Mouse (Mus musculus) forebrain, embryonic 15.5 days (tissue): ENCODE results near the gene Sesn1. TPM values are rescaled to one million over a fixed set of nuclear protein-coding genes. Genes with fewer than 3 reads are reported as not detected.

Experiments used
- ATAC-seq: fragments of 200-750 bp; cut with Nextera tagmentation; replicated peaks from 2 replicates; pipeline ENCODE4 v1.8.0; 2017; ENCODE audit warnings: mild to moderate bottlenecking, moderate TSS enrichment, moderate library complexity
- H3K27ac ChIP-seq: fragments of 300-500 bp; sonication (generic); replicated peaks from 2 replicates; pipeline ENCODE4 v1.5.1; 2015; ENCODE audit warnings: mild to moderate bottlenecking, inconsistent platforms
- H3K27me3 ChIP-seq: fragments of 300-500 bp; sonication (generic); 2 replicates; pipeline ENCODE4 v1.6.1; 2015; ENCODE audit warnings: inconsistent platforms
- H3K36me3 ChIP-seq: fragments of 300-500 bp; sonication (generic); 2 replicates; pipeline ENCODE4 v1.6.1; 2015; ENCODE audit warnings: mild to moderate bottlenecking, inconsistent platforms
- H3K4me1 ChIP-seq: fragments of 300-500 bp; sonication (generic); 2 replicates; pipeline ENCODE4 v1.6.1; 2015; ENCODE audit warnings: inconsistent platforms
- H3K4me2 ChIP-seq: fragments of 300-500 bp; sonication (generic); replicated peaks from 2 replicates; pipeline ENCODE4 v1.6.1; 2015; ENCODE audit warnings: mild to moderate bottlenecking, inconsistent platforms
- H3K4me3 ChIP-seq: fragments of 300-500 bp; sonication (generic); 2 replicates; pipeline ENCODE4 v1.5.1; 2015; ENCODE audit warnings: mild to moderate bottlenecking, inconsistent platforms
- H3K9ac ChIP-seq: fragments of 300-500 bp; sonication (generic); replicated peaks from 2 replicates; pipeline ENCODE4 v1.6.1; 2015; ENCODE audit warnings: mild to moderate bottlenecking, inconsistent platforms
- H3K9me3 ChIP-seq: fragments of 300-500 bp; sonication (generic); 2 replicates; pipeline ENCODE4 v1.6.1; 2016; ENCODE audit warnings: inconsistent platforms
- WGBS: fragments of 180-500 bp; shearing (Covaris S2); methylation state at CpG from one replicate; pipeline ENCODE4 v1.1.7; 2015; ENCODE audit warnings: mixed read lengths; 5-methylcytosine and 5-hydroxymethylcytosine counted together
- polyA plus RNA-seq: library from polyadenylated mRNA; unstranded; fragments of >200 nt; fragmentation: Nextera tagmentation; extraction: Ambion mirVana; gene quantifications from 2 replicates; pipeline ENCODE4 v1.2.1, GENCODE M21; 2015

The Sesn1 gene
- polyA plus RNA-seq, 1 experiment from 2014 or later, result 55.7 TPM

- Histone ChIP-seq H3K9me3 (no peaks in the 10 kb centered on the region), H3K4me1 (peaks cover 15% of the 10 kb centered on the region; the same call in 1 of the 2 replicates), H3K27ac (no peak overlapping the region), H3K27me3 (no peaks in the 10 kb centered on the region), H3K4me2 (no peak overlapping the region), H3K9ac (no peak overlapping the region), H3K36me3 (no peaks in the 10 kb centered on the region), H3K4me3 (no peak overlapping the region)
- no peak for ATAC-seq
- WGBS, result 39% methylated on average over 4 of the region's 4 CpGs
Measured at GRCm38 (mm10) chr10:41880206-41880605, 70.5 kb downstream of the Sesn1 start.

DNA sequence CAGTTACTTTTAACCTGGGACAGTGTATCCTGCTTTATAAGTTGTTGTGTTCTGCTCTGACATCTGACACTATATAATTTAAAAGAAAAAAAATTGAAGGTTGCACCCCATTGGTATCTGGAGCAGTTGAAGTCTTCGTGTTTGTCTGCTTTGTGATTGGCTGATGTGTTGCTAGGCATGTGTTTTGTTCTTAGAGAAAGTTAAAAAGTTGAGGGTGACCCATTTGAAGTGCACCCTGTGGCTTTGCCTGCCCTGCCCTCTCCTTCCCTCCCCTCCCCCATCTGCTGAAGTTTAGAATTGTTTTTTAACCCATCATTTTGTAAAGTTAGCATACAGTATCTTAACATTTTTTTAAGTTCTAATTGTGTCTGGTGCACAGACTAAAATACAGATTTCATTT, 71.0 kb downstream of the Sesn1 start:
- Histone ChIP-seq H3K4me1 (peaks cover 15% of the 10 kb centered on the region; the same call in 1 of the 2 replicates), H3K4me3 (no peak overlapping the region), H3K9ac (no peak overlapping the region), H3K4me2 (no peak overlapping the region), H3K36me3 (no peaks in the 10 kb centered on the region), H3K27me3 (no peaks in the 10 kb centered on the region), H3K27ac (no peak overlapping the region), H3K9me3 (no peaks in the 10 kb centered on the region)
- ATAC-seq, result no peak
- WGBS, result 8% methylated on average over 1 of the region's 1 CpGs

GRCm38 (mm10) chr10:41881438-41881837, 71.7 kb downstream of the Sesn1 start:
- ATAC-seq, result 0 out of 2 replicates have a peak, but pooled peaks have one; percentile 19
- H3K36me3 ChIP-seq, result no peaks in the 10 kb centered on the region
- no peak overlapping the region for H3K9ac ChIP-seq
- peaks cover 15% of the 10 kb centered on the region; the same call in 1 of the 2 replicates for H3K4me1 ChIP-seq
- H3K4me3 ChIP-seq, result no peak overlapping the region
- H3K27me3 ChIP-seq, result no peaks in the 10 kb centered on the region
- no peaks in the 10 kb centered on the region for H3K9me3 ChIP-seq
- H3K4me2 ChIP-seq, result no peak overlapping the region
- 19% methylated on average over 4 of the region's 4 CpGs for WGBS
- H3K27ac ChIP-seq, result no peak overlapping the region

DNA sequence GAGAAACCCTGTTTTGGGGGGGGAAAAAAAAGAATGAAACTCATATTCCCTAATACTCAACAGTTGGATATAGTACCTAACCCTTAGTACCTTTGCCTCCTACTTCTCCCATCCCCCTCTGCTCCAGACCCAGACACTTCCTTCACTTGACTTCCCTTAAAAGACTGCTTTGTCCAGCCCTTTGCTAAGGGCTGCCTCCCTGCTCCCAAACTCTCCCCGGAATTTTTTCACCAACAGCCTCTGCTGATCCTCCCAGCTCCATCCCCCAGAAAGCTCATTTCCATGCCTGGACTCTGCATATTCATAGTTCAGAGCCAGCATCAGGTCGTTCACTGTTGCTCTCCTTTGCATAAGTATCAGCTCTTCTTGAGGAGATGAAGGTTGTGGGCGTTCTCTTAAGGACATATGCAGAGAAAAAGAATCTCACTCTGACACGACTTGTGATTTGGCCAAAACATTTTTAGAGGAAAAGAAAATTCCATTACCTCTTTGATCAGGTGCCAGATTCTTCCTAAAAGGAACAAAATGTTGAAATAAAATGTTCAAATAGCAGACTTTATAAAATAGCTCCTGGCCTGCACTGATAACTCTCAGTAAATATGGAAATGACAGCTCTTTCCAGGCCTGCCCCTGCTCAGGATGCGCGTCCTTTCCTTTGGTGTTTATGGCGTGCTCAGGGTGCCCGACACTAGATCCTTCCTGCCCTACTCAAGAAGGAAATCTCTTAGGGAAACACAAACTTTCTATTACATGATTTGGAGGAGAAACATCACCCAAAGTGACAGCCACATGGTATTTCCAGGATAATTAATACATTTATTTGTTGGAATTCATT, 74.2 kb downstream of the Sesn1 start:
- ATAC-seq, result no peak
- Histone ChIP-seq H3K36me3 (no peaks in the 10 kb centered on the region), H3K9me3 (no peaks in the 10 kb centered on the region), H3K27me3 (no peaks in the 10 kb centered on the region), H3K4me2 (no peak overlapping the region), H3K9ac (no peak overlapping the region), H3K27ac (no peak overlapping the region; the same call in 1 of the 2 replicates), H3K4me1 (peaks cover 32% of the 10 kb centered on the region), H3K4me3 (no peak overlapping the region)
- 54% methylated on average over 8 of the region's 8 CpGs for WGBS

DNA sequence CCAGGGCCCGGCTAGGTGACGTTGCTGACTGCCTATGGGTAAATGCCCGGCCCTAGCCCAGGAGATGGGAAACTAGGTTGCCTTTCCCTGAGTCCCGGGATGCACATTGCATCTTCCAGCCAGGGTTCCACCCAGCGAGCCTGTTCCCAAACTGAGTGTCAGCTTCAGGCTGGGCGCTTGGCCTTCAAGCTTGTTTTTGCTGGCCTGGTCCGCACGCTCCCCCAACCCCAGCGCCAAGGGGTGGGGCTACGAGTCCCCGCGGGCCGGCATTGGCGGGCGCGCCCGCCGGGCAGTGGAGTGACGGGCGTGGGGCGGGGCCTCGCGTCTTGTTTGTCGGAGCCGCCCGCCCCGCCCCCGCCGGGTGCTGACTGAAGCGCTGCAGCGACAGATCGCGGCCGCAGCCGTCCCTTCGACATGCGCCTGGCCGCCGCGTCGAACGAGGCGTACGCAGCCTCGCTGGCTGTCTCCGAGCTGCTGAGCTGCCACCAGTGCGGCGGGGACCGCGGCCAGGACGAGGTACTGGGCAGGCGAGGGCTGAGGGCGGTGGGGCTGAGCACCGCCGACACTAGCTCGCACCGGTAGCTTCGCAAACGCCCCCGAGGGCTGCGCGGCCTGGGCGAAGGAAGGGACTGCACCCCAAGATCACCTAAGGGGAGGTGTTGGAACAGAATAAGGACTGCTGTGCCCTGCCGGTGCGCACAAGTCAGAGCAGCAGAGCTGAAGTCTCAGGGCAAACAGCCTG, 77.5 kb downstream of the Sesn1 start:
- Histone ChIP-seq H3K4me3 (peak overlapping the region; percentile 73), H3K27ac (peak overlapping the region; percentile 95), H3K9ac (peak overlapping the region; percentile 89), H3K4me2 (peak overlapping the region; percentile 68), H3K4me1 (peaks cover 30% of the 10 kb centered on the region), H3K27me3 (no peaks in the 10 kb centered on the region), H3K36me3 (no peaks in the 10 kb centered on the region), H3K9me3 (no peaks in the 10 kb centered on the region)
- peak; percentile 98 for ATAC-seq
- WGBS, result under 1% methylated on average over 62 of the region's 65 CpGs

DNA sequence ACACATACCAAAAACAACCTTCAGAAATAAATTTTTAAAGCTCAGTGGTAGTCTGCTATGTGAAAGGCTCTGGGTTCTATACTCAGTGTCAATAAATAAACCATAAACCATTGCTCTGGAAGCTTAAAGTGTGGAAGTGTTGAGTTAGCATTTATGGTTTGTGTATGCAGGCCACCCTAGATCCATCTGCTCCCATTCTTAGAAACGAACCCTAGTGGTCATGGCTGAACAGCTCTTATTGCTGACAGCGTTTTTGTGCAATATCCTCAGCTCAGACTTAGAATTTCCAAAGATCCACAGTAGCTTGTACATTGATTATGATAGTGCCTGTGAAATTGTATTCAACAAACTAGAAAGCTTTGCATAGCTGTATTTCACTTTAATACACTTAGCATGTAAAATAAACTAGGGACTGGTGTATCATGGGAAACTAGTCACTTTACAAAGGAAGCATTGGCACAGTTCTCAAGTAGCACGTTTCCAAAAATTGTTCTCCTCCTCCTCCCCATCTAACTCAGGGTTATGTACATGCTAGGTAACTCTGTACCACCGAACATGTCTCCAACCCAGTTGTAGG, 78.7 kb downstream of the Sesn1 start:
- H3K27ac ChIP-seq, result no peak overlapping the region
- 0 out of 2 replicates have a peak overlapping the region, but pooled peaks have one; percentile 89 for H3K9ac ChIP-seq
- 38% methylated on average over 4 of the region's 4 CpGs for WGBS
- H3K27me3 ChIP-seq, result no peaks in the 10 kb centered on the region
- H3K4me2 ChIP-seq, result peak overlapping the region; percentile 68
- H3K36me3 ChIP-seq, result no peaks in the 10 kb centered on the region
- peaks cover 33% of the 10 kb centered on the region for H3K4me1 ChIP-seq
- H3K4me3 ChIP-seq, result peak overlapping the region; percentile 73
- no peaks in the 10 kb centered on the region for H3K9me3 ChIP-seq
- ATAC-seq, result no peak

GRCm38 (mm10) chr10:41889566-41889965, 79.8 kb downstream of the Sesn1 start:
- H3K4me1 ChIP-seq, result peaks cover 44% of the 10 kb centered on the region
- 54% methylated on average over 5 of the region's 5 CpGs for WGBS
- ATAC-seq, result no peak
- H3K9ac ChIP-seq, result no peak overlapping the region
- H3K27me3 ChIP-seq, result no peaks in the 10 kb centered on the region
- H3K36me3 ChIP-seq, result no peaks in the 10 kb centered on the region
- no peak overlapping the region for H3K4me3 ChIP-seq
- no peak overlapping the region for H3K27ac ChIP-seq
- peak overlapping the region; percentile 12; the same call in 1 of the 2 replicates for H3K4me2 ChIP-seq
- H3K9me3 ChIP-seq, result no peaks in the 10 kb centered on the region

GRCm38 (mm10) chr10:41890537-41890936, 80.8 kb downstream of the Sesn1 start:
- Histone ChIP-seq H3K27me3 (no peaks in the 10 kb centered on the region), H3K4me3 (no peak overlapping the region), H3K4me1 (peaks cover 46% of the 10 kb centered on the region), H3K9me3 (no peaks in the 10 kb centered on the region), H3K27ac (no peak overlapping the region), H3K9ac (no peak overlapping the region), H3K4me2 (no peak overlapping the region), H3K36me3 (no peaks in the 10 kb centered on the region)
- no peak for ATAC-seq

- no peak for ATAC-seq
- Histone ChIP-seq H3K4me3 (no peak overlapping the region), H3K4me2 (no peak overlapping the region), H3K9me3 (no peaks in the 10 kb centered on the region), H3K27ac (no peak overlapping the region), H3K9ac (no peak overlapping the region), H3K36me3 (peaks cover 3% of the 10 kb centered on the region; the same call in 1 of the 2 replicates), H3K4me1 (peaks cover 46% of the 10 kb centered on the region), H3K27me3 (no peaks in the 10 kb centered on the region)
- WGBS, result 94% methylated on average over 4 of the region's 4 CpGs
Measured at GRCm38 (mm10) chr10:41891312-41891711, 81.6 kb downstream of the Sesn1 start.

DNA sequence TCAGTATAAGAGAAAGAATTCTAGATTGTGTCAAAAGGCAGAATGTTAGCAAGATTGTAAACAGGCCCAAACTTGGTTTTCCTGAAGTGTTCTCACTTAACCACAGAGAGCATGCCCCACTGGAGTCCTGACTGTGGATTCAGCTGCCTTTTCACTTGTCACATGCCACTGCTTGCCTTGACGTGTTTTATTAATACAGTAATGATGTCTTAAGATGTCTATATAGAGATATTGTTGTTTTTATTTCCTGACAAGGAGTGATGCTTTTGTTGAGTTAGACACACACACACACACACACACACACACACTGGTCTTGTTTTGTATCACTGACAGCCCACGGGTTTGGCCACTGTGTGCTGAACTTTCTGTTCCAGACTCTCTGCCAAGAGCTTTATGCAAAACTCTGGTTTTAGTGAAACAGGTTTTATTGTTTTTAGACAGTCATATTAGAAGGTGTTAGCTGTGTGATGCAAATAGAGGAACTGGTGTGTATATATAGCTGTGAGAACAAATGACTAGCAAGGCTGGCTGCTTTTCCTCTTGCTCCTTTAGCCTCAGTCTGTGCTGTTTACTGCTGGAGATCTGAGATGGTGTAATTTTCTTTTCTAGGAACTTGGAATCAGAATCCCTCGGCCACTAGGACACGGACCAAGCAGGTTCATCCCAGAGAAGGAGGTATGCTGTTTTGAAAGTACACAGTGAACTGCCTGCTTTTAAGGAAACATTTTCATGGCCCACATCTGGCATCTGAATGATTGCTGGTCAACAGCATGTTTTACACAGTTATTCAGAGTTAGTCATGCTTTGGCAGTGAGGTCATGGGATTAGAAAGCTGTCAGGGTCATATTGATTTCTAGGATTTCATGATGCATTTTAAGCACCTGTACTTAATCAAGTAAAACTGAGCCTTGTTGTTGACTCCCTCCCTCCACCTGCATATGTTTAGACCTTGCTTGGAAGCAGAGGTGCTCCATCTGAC, 84.0 kb downstream of the Sesn1 start:
- ATAC-seq, result no peak
- Histone ChIP-seq H3K36me3 (peaks cover 14% of the 10 kb centered on the region), H3K27me3 (no peaks in the 10 kb centered on the region), H3K4me1 (peaks cover 31% of the 10 kb centered on the region), H3K9me3 (no peaks in the 10 kb centered on the region), H3K4me2 (no peak overlapping the region), H3K4me3 (no peak overlapping the region), H3K9ac (no peak overlapping the region), H3K27ac (no peak overlapping the region)
- 47% methylated on average over 4 of the region's 4 CpGs for WGBS

- Histone ChIP-seq H3K9me3 (no peaks in the 10 kb centered on the region), H3K4me2 (no peak overlapping the region), H3K4me3 (no peak overlapping the region), H3K4me1 (peaks cover 16% of the 10 kb centered on the region), H3K27me3 (no peaks in the 10 kb centered on the region), H3K36me3 (peaks cover 20% of the 10 kb centered on the region), H3K27ac (no peak overlapping the region), H3K9ac (no peak overlapping the region)
- no peak for ATAC-seq
Measured at GRCm38 (mm10) chr10:41896425-41896824, 86.7 kb downstream of the Sesn1 start.
